Mouse (Mus musculus) lung, postnatal 0 days (tissue): ENCODE results near the gene Znhit1.
A peak's percentile ranks its signal among the peaks of the same experiment; 100 is the strongest.

Experiments
- CTCF ChIP-seq: IDR thresholded peaks from 2 replicates; pipeline ENCODE4 v1.5.1; 2016; ENCODE audit warnings: antibody characterized with exemption, mild to moderate bottlenecking
- EP300 ChIP-seq: IDR thresholded peaks from 2 replicates; pipeline ENCODE4 v1.6.1; 2016; ENCODE audit warnings: antibody characterized with exemption, mild to moderate bottlenecking, control low read depth

DNA sequence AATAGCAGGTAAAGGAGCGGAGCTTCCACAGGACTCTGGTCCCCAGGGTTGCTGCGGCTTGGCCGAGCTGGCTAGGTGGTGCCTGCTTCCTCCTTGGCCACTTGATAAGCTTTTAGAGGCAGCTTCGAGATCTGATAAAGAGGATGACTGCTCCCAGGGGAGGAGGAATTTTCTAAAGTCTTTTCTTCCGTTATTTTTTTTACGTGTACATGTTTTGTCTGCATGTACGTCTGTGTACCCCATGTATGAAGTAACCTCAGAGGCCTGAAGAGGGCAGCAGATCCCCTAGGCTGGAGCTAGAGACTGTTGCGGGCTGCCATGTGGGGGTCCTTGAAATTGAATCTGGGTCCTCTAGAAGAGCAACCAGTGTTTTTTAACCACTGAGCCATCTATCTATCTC, 6.8 kb downstream of the Znhit1 start:
- TF ChIP-seq CTCF (peak; percentile 26), EP300 (no peak)
